Mouse (Mus musculus) natural killer cell, adult 2 months (primary cell): ENCODE data around the gene Hhip.

ENCODE experiments used
- DNase-seq, 2 experiments: peaks; one replicate each; pipeline ENCODE4 v3.0.0; 2022; ENCODE audit warnings: low spot score in 2 of 2

The Hhip gene

DNA sequence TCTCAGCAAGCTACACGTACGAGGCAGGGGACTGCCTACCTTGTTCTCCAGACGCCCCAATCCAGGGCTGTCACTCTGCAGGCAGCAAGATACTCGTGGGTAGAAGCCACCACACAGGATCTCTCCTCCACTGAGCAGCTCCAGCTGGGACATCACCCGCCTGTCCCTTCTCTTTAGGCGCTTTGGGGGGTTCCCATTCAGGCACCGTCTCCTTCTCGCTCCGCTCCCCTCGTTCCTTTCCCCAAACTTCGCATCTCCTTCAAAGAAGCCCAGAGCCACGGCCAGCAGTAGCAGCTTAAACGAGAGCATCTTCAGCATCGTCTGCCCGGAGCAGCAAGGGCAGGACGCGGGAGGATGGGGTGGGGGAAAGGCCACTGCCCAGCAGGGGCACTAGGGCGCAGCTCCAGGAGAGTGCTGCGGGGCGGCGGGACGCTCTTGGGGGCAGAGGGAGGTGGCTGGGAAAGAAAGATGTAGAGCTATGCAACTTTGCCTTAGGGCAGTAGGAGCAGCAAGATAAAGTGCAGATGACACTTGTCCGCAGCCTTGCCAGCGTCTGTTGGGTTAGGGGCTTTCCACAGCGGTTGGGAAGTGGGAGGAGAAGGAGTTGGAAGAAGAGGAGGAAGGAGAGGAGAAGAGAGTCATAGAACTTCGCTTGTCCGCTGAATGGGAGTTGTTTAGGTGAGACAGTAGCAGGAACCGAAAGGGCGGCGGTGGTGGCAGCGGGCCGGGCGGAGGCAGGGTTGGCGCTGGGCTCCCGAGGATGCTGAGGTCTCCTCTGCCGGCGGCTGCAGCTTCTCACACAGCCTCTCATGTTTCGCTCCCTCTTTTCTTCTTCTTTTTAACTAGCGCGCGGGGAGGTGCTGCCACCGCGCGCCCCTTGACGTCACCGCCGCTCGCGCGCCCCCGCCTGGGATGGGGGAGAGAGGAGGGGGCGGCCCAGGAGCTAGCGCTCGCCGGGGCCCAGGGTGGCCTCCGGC, at the start of gene Hhip:
Hhip (minus strand) TSS at position 809 of the 977 bp plus-strand sequence.
- DNase-seq: peak in 1 of 2 experiments; percentile 3

DNA sequence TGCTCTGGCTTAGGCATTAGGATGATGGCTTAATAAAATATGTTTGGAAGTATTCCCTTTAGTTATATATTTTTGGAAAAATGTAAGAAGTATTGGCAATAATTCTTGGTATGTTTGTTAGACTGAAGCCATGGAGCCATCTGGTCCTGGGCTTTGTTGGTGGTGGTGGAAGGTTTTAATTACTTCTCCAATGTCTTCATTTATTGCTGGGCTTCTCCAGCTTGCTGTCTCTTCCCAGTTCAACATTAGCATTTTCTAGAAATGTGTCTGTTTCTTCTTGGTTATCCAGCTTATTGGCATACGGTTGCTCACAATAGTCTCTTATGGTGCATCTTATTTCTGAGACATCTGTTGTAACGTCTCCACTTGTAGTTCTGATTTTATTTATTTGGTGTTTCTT, 29.2 kb upstream of the Hhip start:
- no peak for DNase-seq

- DNase-seq: no peak
These were observed 387 bp upstream of the Hhip start for GRCm38 (mm10) chr8:80058193-80058592.

DNA sequence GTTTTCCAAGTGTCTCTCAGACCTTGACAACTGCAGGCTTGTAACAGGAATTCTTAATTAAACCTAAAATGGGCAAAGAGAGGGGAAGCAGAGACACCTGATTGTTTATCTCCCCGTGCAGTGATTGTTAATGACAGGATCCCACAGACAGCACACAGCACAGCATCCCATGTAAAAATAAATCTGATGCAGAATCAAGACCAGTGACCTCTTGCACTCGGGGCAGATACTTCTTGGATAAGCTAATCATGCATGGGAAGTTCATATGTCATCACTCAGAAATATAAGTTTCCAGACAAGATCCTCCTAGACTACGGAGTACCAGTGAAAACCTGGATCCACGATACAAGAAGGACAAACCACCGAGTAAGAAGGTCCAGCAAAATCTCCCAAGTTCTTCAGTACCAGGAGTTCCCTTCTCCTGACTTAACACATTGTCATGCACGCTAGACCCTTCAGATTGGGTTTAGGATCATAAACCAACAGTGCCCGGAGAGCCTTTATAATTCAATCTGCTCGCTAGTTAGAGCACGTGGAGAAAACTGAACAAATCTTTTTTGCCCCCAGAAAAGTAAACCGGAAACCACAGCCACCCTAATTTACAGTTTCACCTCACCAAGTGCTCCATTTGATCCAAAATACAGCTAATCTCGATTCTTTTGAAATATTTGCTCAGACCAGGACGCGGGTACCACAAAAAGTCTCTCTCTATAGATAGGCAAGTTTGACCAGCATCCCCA, 1.3 kb downstream of the Hhip start:
- no peak for DNase-seq

DNA sequence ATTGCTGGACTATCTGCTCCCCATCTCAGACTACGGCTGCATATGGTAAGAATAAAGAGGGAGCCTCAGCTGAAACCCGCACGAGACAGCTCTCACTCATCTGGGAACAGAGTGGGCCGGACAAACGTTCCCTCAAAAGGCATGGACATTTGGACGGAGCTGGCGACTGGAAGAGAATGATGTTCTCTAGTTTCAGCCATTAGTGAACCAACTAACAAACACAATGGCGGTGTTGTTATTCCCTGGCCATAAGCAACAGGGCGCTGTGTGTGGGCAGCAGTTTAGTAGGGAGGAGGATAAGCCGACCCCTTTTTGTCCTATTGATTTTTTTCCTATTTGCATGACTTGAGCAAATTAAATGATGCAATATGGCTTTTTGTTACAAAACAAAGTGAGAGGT, 2.0 kb downstream of the Hhip start:
- no peak for DNase-seq

DNA sequence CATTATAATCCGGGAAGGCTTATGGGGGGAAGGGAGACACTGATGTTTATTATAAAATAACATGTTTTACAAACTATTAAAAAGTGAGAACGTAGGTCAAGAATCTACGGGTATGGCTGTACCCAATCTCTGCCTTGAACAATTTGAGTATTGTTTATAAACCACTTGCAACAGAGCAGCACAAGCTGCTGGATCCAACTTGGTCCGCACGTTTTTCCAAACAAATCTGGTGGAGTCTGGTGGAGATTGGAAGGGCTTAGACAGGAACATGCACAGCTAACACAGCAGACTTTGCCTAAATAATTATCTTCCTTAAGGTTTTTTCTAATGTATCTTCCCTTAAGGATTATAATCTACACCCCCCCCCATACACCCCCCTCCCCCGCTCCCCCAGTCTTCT, 2.7 kb downstream of the Hhip start:
- no peak for DNase-seq

GRCm38 (mm10) chr8:80054216-80054615, 3.6 kb downstream of the Hhip start:
- no peak for DNase-seq

DNA sequence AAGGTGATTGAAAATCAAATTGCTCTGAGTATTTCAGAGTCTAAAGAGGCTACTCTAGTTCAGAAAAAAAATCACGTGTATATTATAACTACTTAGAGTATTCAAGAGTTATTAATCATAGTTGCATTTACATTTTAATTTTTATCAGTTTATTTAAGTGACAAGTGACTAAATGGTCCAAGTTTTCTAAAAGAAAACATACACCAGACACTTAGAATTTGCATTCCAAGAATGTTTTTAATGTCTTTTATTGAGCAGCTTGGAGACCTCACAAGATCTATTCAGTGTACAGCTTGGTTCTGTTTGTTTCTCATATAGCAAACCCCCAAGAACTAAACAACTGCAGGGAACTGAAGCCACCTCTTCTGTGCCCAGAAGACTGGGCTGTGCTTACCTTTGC, 5.0 kb downstream of the Hhip start:
- DNase-seq: no peak

GRCm38 (mm10) chr8:80051494-80051893, 6.3 kb downstream of the Hhip start:
- DNase-seq: no peak

DNA sequence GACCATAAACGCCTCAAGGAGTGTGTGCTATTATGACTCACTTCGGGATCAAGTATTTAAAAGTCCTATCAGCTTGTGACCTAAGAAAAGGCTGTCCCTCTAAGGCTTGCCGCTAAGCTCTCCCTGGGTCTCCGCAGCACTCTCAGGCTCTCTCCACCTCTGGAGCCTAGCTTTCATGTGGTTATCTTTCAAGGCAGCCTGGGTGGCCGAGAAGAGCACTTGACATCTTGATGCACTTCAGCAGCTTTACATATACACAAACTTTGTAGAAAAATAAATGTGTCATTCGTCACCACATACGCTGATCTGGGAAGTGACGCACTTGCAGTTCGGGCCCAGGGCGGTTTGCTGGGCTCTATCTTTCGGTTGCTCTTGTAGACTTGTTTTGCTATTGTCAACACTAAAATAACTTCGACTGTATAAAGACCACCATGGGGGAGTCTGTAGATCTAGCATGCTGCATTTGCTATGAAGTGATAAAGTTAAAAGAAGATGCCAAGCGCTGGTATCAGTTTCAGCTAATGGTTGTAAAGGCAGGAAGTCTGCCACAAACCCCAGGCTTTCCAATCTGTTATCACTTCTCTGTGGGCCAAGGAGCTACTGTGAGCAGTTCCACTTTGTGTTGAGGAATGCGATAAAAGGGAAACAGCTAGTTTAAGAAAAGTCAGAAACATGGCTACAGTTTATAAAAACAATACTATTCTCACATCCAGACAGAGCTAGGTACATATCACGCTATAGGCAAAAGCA, 8.4 kb downstream of the Hhip start:
- DNase-seq: no peak

DNA sequence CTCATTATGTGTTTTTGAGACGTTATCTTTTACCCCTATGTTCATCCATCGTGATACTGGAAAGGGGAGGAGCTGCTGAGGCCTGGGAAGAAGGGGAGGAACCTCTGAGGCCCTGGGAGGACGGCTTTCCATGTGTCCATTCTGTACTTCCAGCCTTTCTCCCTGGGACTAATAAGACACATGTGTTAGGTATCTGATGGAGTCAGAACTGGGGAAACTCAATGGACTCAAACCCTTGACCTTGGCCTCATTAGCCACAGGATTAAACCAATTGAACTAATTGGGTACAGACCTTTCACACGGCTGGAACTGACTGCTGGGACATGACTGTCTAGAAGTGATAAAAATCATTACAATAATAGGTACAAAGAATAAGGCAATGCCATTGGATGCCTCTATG, 9.6 kb downstream of the Hhip start:
- no peak for DNase-seq

GRCm38 (mm10) chr8:80037644-80038253, 20.1 kb downstream of the Hhip start:
- DNase-seq: no peak

DNA sequence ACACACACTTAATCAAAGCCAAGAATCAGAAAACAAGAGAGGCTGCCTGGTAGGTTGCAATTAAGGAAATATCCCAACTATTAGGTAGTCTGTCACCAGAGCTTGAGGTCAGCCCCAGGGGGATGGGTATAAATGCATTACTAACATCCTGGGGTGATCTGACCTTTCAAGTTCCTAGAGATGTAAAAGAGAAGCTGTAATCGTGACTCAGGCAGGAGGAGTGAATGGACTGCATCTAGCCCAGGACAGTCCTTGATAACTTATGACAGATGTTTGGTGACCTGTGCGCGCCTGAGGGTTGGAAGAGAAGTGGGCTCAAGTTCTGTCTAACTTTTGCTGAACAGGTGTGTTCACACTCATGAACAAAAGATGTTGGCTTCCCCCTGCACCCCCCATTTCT, 25.2 kb downstream of the Hhip start:
- DNase-seq: no peak

- DNase-seq: no peak
These were observed 26.2 kb downstream of the Hhip start for GRCm38 (mm10) chr8:80031330-80032293.

GRCm38 (mm10) chr8:80029631-80030030, 28.2 kb downstream of the Hhip start:
- DNase-seq: no peak

GRCm38 (mm10) chr8:80020469-80020868, 37.3 kb downstream of the Hhip start:
- DNase-seq: no peak

DNA sequence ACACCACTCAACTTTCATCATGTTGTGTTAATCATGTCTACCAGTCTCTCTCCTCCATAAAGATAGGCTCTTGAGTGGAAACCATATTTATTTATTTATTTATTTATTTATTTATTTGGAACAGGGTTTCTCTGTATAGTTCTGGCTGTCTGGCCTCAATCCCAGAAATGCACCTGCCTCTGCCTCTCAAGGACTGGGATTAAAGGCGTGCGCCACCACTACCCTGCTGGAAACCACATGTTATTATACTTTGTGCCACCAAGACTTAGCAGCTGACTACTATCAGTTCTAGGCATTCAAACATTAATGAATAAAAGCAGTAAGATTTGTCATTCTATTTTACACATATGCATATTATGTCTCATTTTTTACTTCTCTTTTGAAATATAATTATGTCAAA, 42.0 kb downstream of the Hhip start:
- no peak for DNase-seq

GRCm38 (mm10) chr8:80004421-80004820, 53.4 kb downstream of the Hhip start:
- DNase-seq: no peak

GRCm38 (mm10) chr8:80002313-80002712, 55.5 kb downstream of the Hhip start:
- DNase-seq: no peak

DNA sequence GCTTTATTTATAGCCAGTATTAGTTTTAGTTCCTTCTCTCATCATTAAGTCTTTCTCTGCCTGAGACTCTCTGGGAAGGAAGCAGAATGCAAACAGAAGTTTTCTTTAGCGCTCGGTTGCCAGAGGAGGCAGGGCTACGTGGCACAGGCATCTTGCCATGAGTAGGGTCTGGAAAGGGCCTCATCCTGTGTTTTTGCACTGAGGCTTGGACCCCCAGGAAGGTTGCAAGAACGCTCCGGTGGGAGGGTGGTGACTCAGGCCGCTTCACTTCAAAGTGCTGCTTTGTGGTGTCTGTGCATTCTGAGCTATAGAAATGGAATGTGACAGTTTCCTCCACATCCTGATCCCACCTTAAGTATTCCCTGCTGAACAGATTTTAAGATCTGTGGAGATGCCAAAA, 62.7 kb downstream of the Hhip start:
- no peak for DNase-seq

GRCm38 (mm10) chr8:79993507-79993906, 64.3 kb downstream of the Hhip start:
- no peak for DNase-seq
